Mouse (Mus musculus) heart, adult 2 months (tissue): Measurements from ENCODE around the gene Trim80. TPM values are rescaled to one million over a fixed set of nuclear protein-coding genes. Genes with fewer than 3 reads are reported as not detected.

Experiments used
- DNase-seq, 2 experiments: peaks; one replicate each; pipeline ENCODE4 v3.0.0; 2021
- H3K27ac ChIP-seq: fragments of 200-600 bp; 2 replicates; pipeline ENCODE4 v1.8.1; 2022
- H3K27me3 ChIP-seq: fragments of 200-500 bp; 2 replicates; pipeline ENCODE4 v1.6.1; 2012; ENCODE audit warnings: mild to moderate bottlenecking, low read length, inconsistent platforms, mixed read lengths; ENCODE audit not compliant: control insufficient read depth, insufficient read depth
- H3K36me3 ChIP-seq: fragments of 200-500 bp; 2 replicates; pipeline ENCODE4 v1.6.1; 2012; ENCODE audit warnings: low read length, inconsistent platforms; ENCODE audit not compliant: control insufficient read depth, insufficient read depth
- H3K4me1 ChIP-seq: fragments of 200-500 bp; 2 replicates; pipeline ENCODE4 v1.6.1; 2011; ENCODE audit warnings: low read length; ENCODE audit not compliant: control insufficient read depth, insufficient read depth
- H3K4me3 ChIP-seq: fragments of 200-600 bp; 2 replicates; pipeline ENCODE4 v1.8.1; 2022
- H3K79me2 ChIP-seq: fragments of 200-500 bp; replicated peaks from 2 replicates; pipeline ENCODE4 v1.6.1; 2012; ENCODE audit warnings: mild to moderate bottlenecking, inconsistent platforms, low read length, moderate library complexity, mixed read lengths; ENCODE audit not compliant: control insufficient read depth, insufficient read depth
- H3K9ac ChIP-seq: fragments of 200-500 bp; 2 replicates; pipeline ENCODE4 v1.6.1; 2012; ENCODE audit warnings: low read depth, mild to moderate bottlenecking, control low read depth, inconsistent platforms, low read length, mixed read lengths
- CTCF ChIP-seq: fragments of 200-600 bp; IDR thresholded peaks from 2 replicates; pipeline ENCODE4 v1.8.1; 2022; ENCODE audit warnings: antibody characterized with exemption, mild to moderate bottlenecking, moderate library complexity
- EP300 ChIP-seq: fragments of 200-500 bp; IDR thresholded peaks from 2 replicates; pipeline ENCODE4 v1.6.1; 2011; ENCODE audit warnings: low read depth, low read length, control low read depth; ENCODE audit not compliant: insufficient read depth
- POLR2A ChIP-seq: fragments of 200-500 bp; IDR thresholded peaks from 2 replicates; pipeline ENCODE4 v1.6.1; 2011; ENCODE audit warnings: mild to moderate bottlenecking, low read depth, low read length, control low read depth; ENCODE audit not compliant: insufficient read depth
- WGBS: fragments of 180-500 bp; shearing (Covaris S2); methylation state at CpG from one replicate; pipeline ENCODE4 v1.1.7; 2018; 5-methylcytosine and 5-hydroxymethylcytosine counted together
- intact Hi-C: fragments of 180-260 bp; cut with DNase I; formaldehyde crosslinking; loops from one replicate; pipeline ENCODE4 v1.15.1; 2025
- polyA plus RNA-seq: library from polyadenylated mRNA; depleted of rRNA; stranded (reverse); fragments of >200 nt; gene quantifications from 2 replicates; pipeline ENCODE4 v1.2.3, GENCODE M21; 2012
- total RNA-seq, 2 experiments: library from RNA; stranded (reverse); gene quantifications; 2 replicates each; pipeline ENCODE4 v1.2.3; 2021

Trim80 gene
- total and polyA plus RNA-seq, 3 experiments = 0.13 to 0.33 TPM; not detected in 1

GRCm38 (mm10) chr11:115447321-115447885, 7.1 kb downstream of the Trim80 start:
- no peak for DNase-seq
- intact Hi-C loops = no loop called here
- Histone ChIP-seq H3K27ac (no peak overlapping the region), H3K9ac (no peak overlapping the region), H3K27me3 (no peaks in the 10 kb centered on the region), H3K4me1 (peaks cover 5% of the 10 kb centered on the region; the same call in 1 of the 2 replicates), H3K36me3 (no peaks in the 10 kb centered on the region), H3K4me3 (no peak overlapping the region), H3K79me2 (no peaks in the 10 kb centered on the region)
- TF ChIP-seq POLR2A (no peak), EP300 (no peak), CTCF (no peak)
- WGBS = 79% methylated on average over 11 of the region's 11 CpGs

- TF ChIP-seq EP300 = no peak
- TF ChIP-seq POLR2A = no peak
- TF ChIP-seq CTCF = no peak
- DNase-seq = no peak
- Histone ChIP-seq H3K9ac (no peak overlapping the region), H3K4me1 (peaks cover 5% of the 10 kb centered on the region; the same call in 1 of the 2 replicates), H3K36me3 (no peaks in the 10 kb centered on the region), H3K27ac (no peak overlapping the region), H3K27me3 (no peaks in the 10 kb centered on the region), H3K4me3 (no peak overlapping the region), H3K79me2 (no peaks in the 10 kb centered on the region)
- intact Hi-C loops = no loop called here
- 90% methylated on average over 16 of the region's 16 CpGs for WGBS
Observed at GRCm38 (mm10) chr11:115448075-115448474, 7.7 kb downstream of the Trim80 start.

- WGBS = 65% methylated on average over 7 of the region's 7 CpGs
- no peak overlapping the region for H3K4me3 ChIP-seq
- no peaks in the 10 kb centered on the region for H3K27me3 ChIP-seq
- no peak overlapping the region for H3K9ac ChIP-seq
- H3K4me1 ChIP-seq = peaks cover 5% of the 10 kb centered on the region; the same call in 1 of the 2 replicates
- H3K27ac ChIP-seq = no peak overlapping the region
- no peaks in the 10 kb centered on the region for H3K36me3 ChIP-seq
- no peak for DNase-seq
- H3K79me2 ChIP-seq = no peaks in the 10 kb centered on the region
- intact Hi-C loops = no loop called here
- TF ChIP-seq EP300 = no peak
- TF ChIP-seq POLR2A = no peak
- TF ChIP-seq CTCF = no peak
Observed at GRCm38 (mm10) chr11:115448998-115449397, 8.7 kb downstream of the Trim80 start.

GRCm38 (mm10) chr11:115450176-115450575, 9.8 kb downstream of the Trim80 start:
- Histone ChIP-seq H3K27ac (no peak overlapping the region), H3K36me3 (no peaks in the 10 kb centered on the region), H3K79me2 (no peaks in the 10 kb centered on the region), H3K9ac (no peak overlapping the region), H3K27me3 (no peaks in the 10 kb centered on the region), H3K4me3 (no peak overlapping the region), H3K4me1 (peaks cover 5% of the 10 kb centered on the region; the same call in 1 of the 2 replicates)
- 79% methylated on average over 7 of the region's 7 CpGs for WGBS
- intact Hi-C loops = no loop called here
- TF ChIP-seq CTCF (no peak), EP300 (no peak), POLR2A (no peak)
- DNase-seq = no peak

GRCm38 (mm10) chr11:115451781-115452241, 11.5 kb downstream of the Trim80 start:
- intact Hi-C loops = no loop called here
- Histone ChIP-seq H3K9ac (no peak overlapping the region), H3K79me2 (no peaks in the 10 kb centered on the region), H3K4me1 (peaks cover 3% of the 10 kb centered on the region; the same call in 1 of the 2 replicates), H3K36me3 (no peaks in the 10 kb centered on the region), H3K27ac (no peak overlapping the region), H3K4me3 (no peak overlapping the region), H3K27me3 (no peaks in the 10 kb centered on the region)
- DNase-seq = no peak
- 76% methylated on average over 8 of the region's 8 CpGs for WGBS
- TF ChIP-seq CTCF = no peak
- no peak for TF ChIP-seq POLR2A

GRCm38 (mm10) chr11:115452281-115452860, 12.0 kb downstream of the Trim80 start:
- no peak for DNase-seq
- no peaks in the 10 kb centered on the region for H3K36me3 ChIP-seq
- no peak overlapping the region for H3K4me3 ChIP-seq
- no peaks in the 10 kb centered on the region for H3K79me2 ChIP-seq
- peaks cover 1% of the 10 kb centered on the region; the same call in 1 of the 2 replicates for H3K4me1 ChIP-seq
- intact Hi-C loops = no loop called here
- TF ChIP-seq CTCF = no peak
- TF ChIP-seq POLR2A = no peak
- no peak for TF ChIP-seq EP300
- H3K9ac ChIP-seq = no peak overlapping the region
- H3K27me3 ChIP-seq = no peaks in the 10 kb centered on the region
- H3K27ac ChIP-seq = no peak overlapping the region
- 82% methylated on average over 7 of the region's 7 CpGs for WGBS
